Mouse (Mus musculus) cerebellum, adult 2 months (tissue): ENCODE data around the gene Socs7. TPM values are rescaled to one million over a fixed set of nuclear protein-coding genes. Genes with fewer than 3 reads are reported as not detected.

Source experiments
- DNase-seq, 2 experiments: peaks; one replicate each; pipeline ENCODE4 v3.0.0; 2021
- H3K27ac ChIP-seq: fragments of 200-500 bp; 2 replicates; pipeline ENCODE4 v1.5.1; 2012; ENCODE audit warnings: low read length, control low read depth, inconsistent platforms; ENCODE audit not compliant: insufficient read depth
- H3K27me3 ChIP-seq: fragments of 200-500 bp; 2 replicates; pipeline ENCODE4 v1.6.1; 2012; ENCODE audit warnings: inconsistent platforms, mild to moderate bottlenecking, low read length, moderate library complexity; ENCODE audit not compliant: control insufficient read depth, insufficient read depth
- H3K4me1 ChIP-seq: fragments of 200-500 bp; 2 replicates; pipeline ENCODE4 v1.6.1; 2011; ENCODE audit warnings: low read length; ENCODE audit not compliant: control insufficient read depth, insufficient read depth
- H3K4me3 ChIP-seq: fragments of 200-500 bp; replicated peaks from 2 replicates; pipeline ENCODE3; 2011; ENCODE audit warnings: mild to moderate bottlenecking, low read depth, low read length, control low read depth; ENCODE audit not compliant: insufficient read depth
- CTCF ChIP-seq: fragments of 200-500 bp; IDR thresholded peaks from 2 replicates; pipeline ENCODE4 v1.5.1; 2011; ENCODE audit warnings: low read depth, mild to moderate bottlenecking, control low read depth, low read length, moderate library complexity, borderline replicate concordance; ENCODE audit not compliant: insufficient read depth
- POLR2A ChIP-seq: fragments of 200-500 bp; IDR thresholded peaks from 2 replicates; pipeline ENCODE4 v1.6.1; 2011; ENCODE audit warnings: low read length, control low read depth, borderline replicate concordance; ENCODE audit not compliant: insufficient read depth
- WGBS: fragments of 180-500 bp; shearing (Covaris S2); methylation state at CpG from one replicate; pipeline ENCODE4 v1.1.7; 2018; 5-methylcytosine and 5-hydroxymethylcytosine counted together
- polyA plus RNA-seq: library from polyadenylated mRNA; depleted of rRNA; stranded (reverse); fragments of >200 nt; gene quantifications from 2 replicates; pipeline ENCODE4 v1.2.3, GENCODE M21; 2012

The Socs7 gene
- polyA plus RNA-seq, 1 experiment = 54.3 TPM

DNA sequence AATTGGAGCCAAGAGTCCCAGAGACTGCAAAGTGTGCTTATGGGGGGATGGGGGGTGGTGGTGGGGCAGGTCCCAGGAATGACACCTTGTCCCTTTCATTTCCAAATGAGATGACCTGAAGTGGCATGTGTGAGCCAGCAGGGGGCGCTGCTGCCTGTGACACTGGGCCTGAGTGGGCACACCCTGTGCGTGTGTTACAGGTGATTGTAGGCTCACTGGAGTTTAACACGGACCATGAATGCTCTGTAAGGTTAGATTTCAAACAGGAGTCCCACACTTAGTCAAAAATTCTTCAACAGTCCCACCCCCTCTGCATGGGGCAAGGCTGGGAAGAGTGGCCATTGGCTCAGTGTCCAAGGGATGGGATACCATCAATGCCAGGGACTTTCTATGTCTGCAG is 69.7 kb downstream of the Socs7 start:
- DNase-seq = peak; percentile 75 to 82
- no peak overlapping the region for H3K27ac ChIP-seq
- WGBS = 7% methylated on average over 3 of the region's 3 CpGs
- peaks cover 10% of the 10 kb centered on the region for H3K4me1 ChIP-seq
- TF ChIP-seq CTCF (peak; percentile 99), POLR2A (no peak)
- no peak overlapping the region for H3K4me3 ChIP-seq
- no peaks in the 10 kb centered on the region for H3K27me3 ChIP-seq

- 70% methylated on average over 8 of the region's 8 CpGs for WGBS
These were observed 70.7 kb downstream of the Socs7 start for GRCm38 (mm10) chr11:97432983-97433539.

DNA sequence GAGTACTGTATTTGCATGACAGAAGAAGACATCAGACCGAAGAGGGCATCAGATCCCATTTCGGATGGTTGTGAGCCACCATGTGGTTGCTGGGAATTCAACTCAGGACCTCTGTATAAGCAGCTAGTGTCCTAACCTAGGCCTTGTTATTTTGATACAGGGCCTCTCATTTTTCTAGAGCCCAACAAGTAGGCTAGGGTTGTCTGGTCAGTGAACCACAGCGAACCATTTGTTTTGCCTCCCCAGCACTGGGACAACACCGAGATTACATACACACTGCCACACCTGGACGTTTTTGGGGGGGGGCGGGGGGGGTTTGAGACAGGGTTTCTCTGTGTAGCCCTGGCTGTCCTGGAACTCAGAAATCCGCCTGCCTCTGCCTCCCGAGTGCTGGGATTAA is 71.8 kb downstream of the Socs7 start:
- Histone ChIP-seq H3K27ac (no peak overlapping the region), H3K4me3 (no peak overlapping the region), H3K4me1 (peaks cover 6% of the 10 kb centered on the region), H3K27me3 (no peaks in the 10 kb centered on the region)
- no peak for DNase-seq
- 83% methylated on average over 8 of the region's 8 CpGs for WGBS
- TF ChIP-seq POLR2A (no peak), CTCF (no peak)

More at GRCm38 (mm10) chr11:97432983-97433539, 70.7 kb downstream of the Socs7 start:
- Histone ChIP-seq H3K27ac (no peak overlapping the region), H3K4me3 (no peak overlapping the region), H3K4me1 (peaks cover 10% of the 10 kb centered on the region), H3K27me3 (no peaks in the 10 kb centered on the region)
- no peak for TF ChIP-seq CTCF
- TF ChIP-seq POLR2A = no peak
- no peak for DNase-seq

DNA sequence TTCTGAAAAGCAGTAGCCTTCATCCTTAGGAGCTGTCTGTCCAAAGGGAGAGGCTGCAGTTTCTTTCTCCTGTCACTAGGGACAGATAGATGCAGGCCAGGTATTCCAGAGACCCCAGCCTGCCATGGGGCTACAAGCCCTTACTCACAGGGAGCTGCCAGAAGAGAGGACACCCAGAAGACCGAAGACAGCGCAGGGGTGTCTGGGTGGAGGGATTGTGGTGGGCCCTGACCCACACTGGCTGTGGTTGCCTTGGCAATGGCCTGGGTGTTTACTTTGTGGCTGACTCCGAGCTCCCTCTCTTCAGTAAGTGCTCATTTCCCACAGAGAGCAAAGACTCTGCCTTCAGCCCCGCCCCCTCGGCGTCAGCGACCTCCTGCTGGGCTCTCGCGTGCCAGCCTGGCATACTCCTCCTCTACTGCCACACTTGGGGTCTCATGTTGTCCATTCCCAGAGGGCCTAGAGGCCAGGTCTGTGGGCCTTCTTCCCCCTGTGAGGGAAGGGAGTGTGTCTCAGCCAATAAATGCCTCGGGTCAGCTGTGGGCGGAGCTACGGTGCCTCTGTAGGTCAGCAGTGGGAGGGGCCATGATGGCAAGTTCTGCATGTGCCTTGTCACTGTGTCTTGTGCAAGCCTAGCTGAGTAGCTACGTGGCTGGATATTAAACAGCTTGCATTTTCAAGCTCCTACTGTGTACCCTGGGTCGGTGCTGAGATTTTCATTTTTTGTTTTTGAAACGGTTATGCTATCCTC is 72.5 kb downstream of the Socs7 start:
- no peaks in the 10 kb centered on the region for H3K27me3 ChIP-seq
- peaks cover 6% of the 10 kb centered on the region for H3K4me1 ChIP-seq
- peak overlapping the region; percentile 79 for H3K27ac ChIP-seq
- peak overlapping the region; percentile 53 for H3K4me3 ChIP-seq
- peak; percentile 50 to 56 for DNase-seq
- WGBS = 14% methylated on average over 15 of the region's 15 CpGs
- TF ChIP-seq POLR2A (no peak), CTCF (peak; percentile 35; the same call in 1 of the 2 replicates)

DNA sequence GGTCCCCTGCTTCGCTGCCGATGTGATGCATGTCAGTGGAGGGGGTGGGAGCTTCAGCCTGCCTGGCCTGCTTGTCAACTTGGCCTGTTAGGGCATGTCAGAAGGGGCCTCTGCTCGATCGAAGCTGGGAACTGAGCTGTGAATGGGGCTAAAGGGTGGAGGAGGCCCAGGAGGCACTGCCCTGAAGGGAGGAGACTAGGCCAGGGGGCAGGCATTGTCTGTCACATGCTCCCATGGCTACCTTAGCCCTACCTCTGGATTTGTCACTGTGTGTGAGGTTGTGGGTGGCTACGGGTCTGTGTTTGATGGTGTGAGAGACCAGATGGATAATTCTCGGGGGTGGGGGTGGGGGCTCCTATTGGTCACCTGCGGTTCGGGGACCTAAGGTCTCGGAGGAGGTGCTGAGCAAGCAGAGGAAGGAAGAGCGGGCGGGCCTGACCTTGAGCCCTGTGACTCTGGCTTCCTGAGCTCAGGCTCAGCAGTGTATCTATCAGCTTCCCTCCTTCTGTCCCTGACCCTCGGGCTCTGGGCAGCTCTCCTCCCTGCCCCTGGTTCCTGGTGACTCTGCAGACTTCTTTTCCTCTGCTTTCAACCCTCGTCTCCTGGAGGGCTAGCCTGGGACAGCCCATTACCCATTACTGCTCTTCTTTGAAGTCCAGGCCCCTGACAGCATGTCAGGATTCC is 73.6 kb downstream of the Socs7 start:
- no peak overlapping the region for H3K4me3 ChIP-seq
- peaks cover 8% of the 10 kb centered on the region for H3K4me1 ChIP-seq
- TF ChIP-seq CTCF = no peak
- no peak for TF ChIP-seq POLR2A
- DNase-seq = no peak
- H3K27me3 ChIP-seq = no peaks in the 10 kb centered on the region
- no peak overlapping the region for H3K27ac ChIP-seq
- WGBS = 81% methylated on average over 13 of the region's 13 CpGs

DNA sequence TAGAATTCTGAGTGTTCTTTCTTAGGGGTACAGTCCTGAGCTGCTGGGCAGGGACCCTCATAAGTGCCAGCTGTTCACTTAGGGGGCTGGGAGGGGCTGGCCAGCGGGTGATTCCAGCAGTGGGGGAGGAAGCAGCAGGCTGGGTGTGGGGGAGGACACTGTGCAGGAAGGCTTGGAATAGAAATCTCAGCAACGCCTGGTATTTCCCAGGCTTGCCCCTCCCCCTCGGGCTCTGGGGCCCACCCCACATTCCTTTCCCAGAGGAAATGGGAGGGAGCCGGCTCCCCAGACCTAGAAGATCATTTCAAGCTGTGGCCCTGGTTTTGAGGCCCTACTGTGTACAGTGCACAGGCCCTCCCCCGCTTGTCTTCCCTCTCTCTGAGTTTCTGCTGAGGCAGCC is 75.4 kb downstream of the Socs7 start:
- Histone ChIP-seq H3K27me3 (no peaks in the 10 kb centered on the region), H3K27ac (no peak overlapping the region), H3K4me1 (peaks cover 11% of the 10 kb centered on the region), H3K4me3 (no peak overlapping the region)
- WGBS = 54% methylated on average over 5 of the region's 5 CpGs
- TF ChIP-seq POLR2A (no peak), CTCF (no peak)
- DNase-seq = no peak

DNA sequence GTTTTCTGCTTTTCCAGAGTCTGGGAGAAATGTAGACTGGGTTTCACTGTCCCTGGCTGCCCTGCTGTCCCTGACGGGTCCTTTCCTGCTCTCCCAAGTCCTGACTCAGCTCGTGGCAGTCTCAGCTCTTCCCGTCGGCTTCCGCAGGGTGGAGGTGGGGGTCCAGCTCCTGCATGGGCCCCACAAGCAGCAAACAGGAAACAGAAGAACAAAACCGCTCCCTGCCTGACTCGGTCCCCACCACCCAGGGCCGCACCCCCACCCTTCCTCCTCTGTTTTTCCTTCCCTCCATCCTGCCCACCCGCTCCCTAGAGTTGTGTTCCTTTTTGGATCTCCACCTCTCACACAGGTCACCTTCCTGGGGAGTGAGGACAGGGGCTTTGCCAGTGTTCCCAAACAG is 76.5 kb downstream of the Socs7 start:
- peaks cover 11% of the 10 kb centered on the region for H3K4me1 ChIP-seq

DNA sequence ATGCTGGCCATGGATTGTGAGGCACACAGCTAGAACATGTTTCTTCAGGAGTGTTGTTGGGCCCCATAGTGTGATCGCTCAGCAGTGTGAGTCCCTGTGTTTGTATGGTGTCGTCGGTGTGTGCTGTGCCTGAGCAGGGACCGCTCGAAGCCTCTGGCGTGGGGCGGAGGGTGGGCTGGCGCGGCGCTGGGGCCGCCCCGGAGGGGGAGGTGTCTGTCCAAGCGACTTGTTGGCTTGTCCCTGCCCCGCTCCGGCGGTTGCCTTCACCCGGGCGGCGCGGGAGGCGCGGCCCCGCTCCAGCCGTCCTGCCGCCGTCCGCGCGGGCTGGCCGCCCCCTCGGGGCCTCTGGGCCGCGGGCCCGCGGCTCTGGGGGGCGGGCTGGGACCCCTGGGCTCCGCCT is 77.6 kb downstream of the Socs7 start:
- no peak for DNase-seq
- Histone ChIP-seq H3K27me3 (no peaks in the 10 kb centered on the region), H3K4me1 (peaks cover 7% of the 10 kb centered on the region), H3K4me3 (no peak overlapping the region), H3K27ac (no peak overlapping the region)
- WGBS = 7% methylated on average over 36 of the region's 37 CpGs
- no peak for TF ChIP-seq CTCF
- TF ChIP-seq POLR2A = no peak

More for the DNA sequence above, 76.5 kb downstream of the Socs7 start:
- Histone ChIP-seq H3K27me3 (no peaks in the 10 kb centered on the region), H3K27ac (no peak overlapping the region), H3K4me3 (no peak overlapping the region)
- no peak for DNase-seq
- TF ChIP-seq CTCF (no peak), POLR2A (no peak)
- 86% methylated on average over 9 of the region's 9 CpGs for WGBS
